Mouse (Mus musculus) ovary, postnatal 10 days (tissue): Measurements from ENCODE around the gene Scaf1.

ENCODE experiments used
- DNase-seq: peaks from one replicate; pipeline ENCODE4 v3.0.0; 2022; ENCODE audit warnings: low spot score

Scaf1 gene

GRCm38 (mm10) chr7:44983944-44984832 lies 32.0 kb downstream of the Scaf1 start:
- DNase-seq, result no peak

DNA sequence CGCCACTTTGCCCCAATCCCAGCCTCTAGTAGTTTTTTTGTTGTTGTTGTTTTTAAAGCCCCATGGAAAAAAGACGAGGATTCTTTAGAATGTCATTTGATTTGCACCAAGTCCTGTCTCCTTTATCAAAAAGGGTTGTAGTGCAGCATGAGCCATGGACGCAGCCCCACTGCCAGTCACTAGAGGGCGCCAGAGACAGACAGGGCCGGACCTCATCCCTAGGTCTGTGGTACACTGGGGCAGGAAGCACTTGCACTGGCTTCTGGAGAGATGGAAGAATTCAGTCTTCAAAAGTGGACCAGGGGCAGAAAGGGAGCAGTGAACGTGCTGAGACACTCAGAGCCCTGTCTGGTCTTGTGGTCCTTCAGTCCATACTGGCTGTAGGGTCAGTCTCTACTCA lies 33.1 kb downstream of the Scaf1 start:
- peak; percentile 75 for DNase-seq

- DNase-seq, result no peak
Observed at GRCm38 (mm10) chr7:44981539-44981938, 34.6 kb downstream of the Scaf1 start.

- no peak for DNase-seq
Observed at GRCm38 (mm10) chr7:44978300-44978699, 37.9 kb downstream of the Scaf1 start.

GRCm38 (mm10) chr7:44975117-44975419 lies 41.1 kb downstream of the Scaf1 start:
- DNase-seq, result no peak

- DNase-seq, result peak; percentile 56
Observed at GRCm38 (mm10) chr7:44974383-44975116, 41.6 kb downstream of the Scaf1 start, which contains the start of gene Cpt1c. Gene Cpt1c (minus strand): TSS chr7:44974851.

- DNase-seq, result no peak
Observed at GRCm38 (mm10) chr7:44973415-44974130, 42.6 kb downstream of the Scaf1 start.

DNA sequence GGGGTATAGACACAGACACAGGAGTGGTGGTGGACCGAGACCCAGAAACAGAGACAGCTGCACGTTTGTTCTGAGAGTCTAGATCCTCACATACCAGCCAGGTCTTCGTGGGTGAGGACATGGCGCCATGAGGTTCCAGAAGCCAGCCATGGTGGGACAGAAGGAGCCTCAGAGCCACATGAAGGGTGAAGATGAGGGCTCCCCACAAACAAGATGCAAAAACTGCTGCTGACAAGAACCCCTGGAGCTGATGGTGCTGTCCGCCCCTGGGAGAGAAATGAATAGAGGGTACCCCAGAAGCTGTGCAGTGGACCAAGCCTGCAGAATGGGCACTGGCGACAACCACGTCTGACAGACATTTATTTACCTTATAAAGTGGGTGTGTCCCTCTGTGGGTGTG lies 45.0 kb downstream of the Scaf1 start:
- no peak for DNase-seq

GRCm38 (mm10) chr7:44970231-44970691 lies 45.9 kb downstream of the Scaf1 start:
- DNase-seq, result peak; percentile 77

GRCm38 (mm10) chr7:44966638-44967037 lies 49.5 kb downstream of the Scaf1 start:
- no peak for DNase-seq

GRCm38 (mm10) chr7:44965975-44966374 lies 50.2 kb downstream of the Scaf1 start:
- no peak for DNase-seq

DNA sequence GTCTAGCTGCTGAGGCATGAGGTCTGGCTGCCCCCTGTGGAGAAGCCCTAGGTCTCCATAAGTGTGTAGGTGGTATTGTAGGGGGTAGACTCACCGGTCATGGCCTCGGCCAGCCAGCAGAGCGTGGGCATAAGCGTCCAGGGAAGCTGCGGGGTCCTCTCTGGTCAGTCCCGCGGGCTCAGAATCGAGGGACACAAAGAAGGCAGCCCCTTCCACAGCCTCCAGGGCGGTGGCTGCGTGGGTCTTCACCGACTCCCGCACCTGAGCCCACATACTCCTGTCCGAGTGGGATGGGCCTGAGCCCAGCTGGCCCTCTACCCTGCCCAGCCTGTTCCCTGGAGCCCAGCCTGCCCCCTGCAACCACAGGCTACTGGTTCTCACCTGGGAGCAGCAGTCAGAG lies 51.2 kb downstream of the Scaf1 start:
- DNase-seq, result no peak

DNA sequence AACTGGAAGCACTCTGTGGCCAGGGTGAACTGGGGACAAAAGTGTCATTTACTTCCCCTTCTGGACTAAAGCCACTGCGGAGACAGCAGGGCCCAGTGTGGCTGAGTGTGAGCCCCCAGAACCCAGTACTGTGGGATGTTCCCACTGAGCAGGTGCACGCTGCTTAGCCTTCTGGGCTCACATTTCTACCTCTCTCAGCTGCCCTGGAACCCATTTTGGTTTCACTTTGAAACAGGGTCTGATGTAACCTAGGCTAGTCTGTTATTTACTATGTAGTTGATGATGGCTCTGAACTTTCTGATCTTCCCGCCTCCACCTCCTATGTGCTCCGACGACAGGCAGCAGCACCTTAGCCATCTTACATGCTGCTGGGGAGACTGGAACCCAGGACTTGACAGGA lies 53.3 kb downstream of the Scaf1 start:
- DNase-seq, result no peak

- DNase-seq, result no peak
Observed at GRCm38 (mm10) chr7:44962337-44962736, 53.8 kb downstream of the Scaf1 start.

- DNase-seq, result no peak
Observed at GRCm38 (mm10) chr7:44960512-44960910, 55.7 kb downstream of the Scaf1 start.

- DNase-seq, result no peak
Observed at GRCm38 (mm10) chr7:44959874-44960511, 56.2 kb downstream of the Scaf1 start.

DNA sequence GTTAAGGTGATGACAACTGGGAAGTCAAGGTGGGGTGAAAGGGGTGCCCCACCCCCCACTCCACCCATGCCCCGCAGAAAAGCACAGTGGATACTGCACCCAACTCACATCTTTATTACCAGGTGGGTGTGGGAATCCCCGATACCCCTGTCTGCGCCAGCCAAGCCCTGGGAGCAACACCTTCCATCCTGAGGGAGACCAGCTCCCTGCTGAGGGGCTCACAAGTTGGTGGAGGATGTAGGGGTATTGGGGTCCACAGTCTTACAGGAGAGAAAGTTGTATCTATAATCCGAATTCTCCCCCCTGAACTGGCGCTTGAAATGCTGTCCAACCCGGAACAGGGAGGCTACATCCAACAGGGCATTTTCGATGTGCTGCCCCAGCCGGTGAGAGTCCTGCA lies 56.9 kb downstream of the Scaf1 start:
- DNase-seq, result no peak

DNA sequence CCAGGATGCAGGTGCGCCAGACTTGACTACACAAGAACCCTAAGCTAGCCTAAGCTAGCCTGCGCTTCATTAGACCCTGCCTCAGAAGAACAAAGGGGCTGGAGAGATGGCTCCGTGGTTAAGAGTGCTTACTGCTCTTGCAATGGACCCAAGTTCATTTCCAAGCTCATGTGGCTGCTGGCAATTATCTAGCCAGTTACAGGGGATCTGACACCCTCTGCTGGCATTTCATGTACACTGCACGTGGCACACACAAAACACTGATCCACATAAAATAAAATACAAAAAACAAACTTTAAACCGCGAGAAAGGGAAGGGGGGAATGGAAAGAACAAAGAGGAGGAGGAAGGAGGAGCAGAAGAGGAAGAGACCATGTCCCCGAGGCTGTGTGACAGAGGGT lies 58.0 kb downstream of the Scaf1 start:
- no peak for DNase-seq

GRCm38 (mm10) chr7:44957183-44957835 lies 58.9 kb downstream of the Scaf1 start:
- no peak for DNase-seq

GRCm38 (mm10) chr7:44956266-44956665 lies 59.9 kb downstream of the Scaf1 start:
- no peak for DNase-seq

GRCm38 (mm10) chr7:44955628-44956027 lies 60.5 kb downstream of the Scaf1 start:
- no peak for DNase-seq
